Mouse (Mus musculus): ENCODE data around the gene Ccdc92. TPM values are rescaled to one million over a fixed set of nuclear protein-coding genes. Genes with fewer than 3 reads are reported as not detected.

Ccdc92 gene
- polyA plus RNA-seq, 1 experiment from 2014 or later = 9.5 TPM

DNA sequence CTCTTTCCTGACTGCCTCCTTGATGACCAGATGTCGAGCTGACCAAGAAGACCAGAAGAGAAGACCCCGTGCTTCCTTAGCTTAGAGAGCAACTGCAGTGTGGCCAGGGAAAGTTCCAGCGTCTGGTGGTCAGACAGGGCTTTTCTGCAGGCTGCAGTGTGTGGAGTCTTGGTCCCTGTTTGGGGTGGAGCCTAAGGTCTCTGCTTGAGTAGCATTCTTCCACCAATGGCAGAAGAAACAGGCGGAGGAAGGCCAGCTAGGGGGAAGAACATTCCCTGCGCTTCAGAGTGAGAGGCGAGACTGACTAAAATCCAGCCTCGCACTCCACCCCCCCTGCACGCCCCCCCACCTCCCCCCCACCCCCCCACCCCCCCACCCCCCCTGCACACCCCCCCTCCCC is 33.9 kb upstream of the Ccdc92 start:
- Histone ChIP-seq H3K4me1 (ENCODE audit: control insufficient read depth, insufficient read depth, low read length) (peaks cover 4% of the 10 kb centered on the region; the same call in 1 of the 2 replicates), H3K27ac (ENCODE audit: low read depth, low read length) (no peak overlapping the region), H3K4me3 (ENCODE audit: low read length) (no peak overlapping the region), H3K9ac (ENCODE audit: low read depth, low read length) (no peak overlapping the region), H3K27me3 (ENCODE audit: control insufficient read depth, insufficient read depth, low read length) (no peaks in the 10 kb centered on the region), H3K4me2 (replicated peaks; ENCODE audit: low read depth, low read length) (no peak overlapping the region), H3K36me3 (ENCODE audit: control insufficient read depth, insufficient read depth, low read length) (no peaks in the 10 kb centered on the region), H3K9me3 (ENCODE audit: control insufficient read depth, low read length) (no peaks in the 10 kb centered on the region)
- 48% methylated on average over 6 of the region's 8 CpGs for WGBS
- ATAC-seq (ENCODE audit: low FRiP score, low TSS enrichment) = peak; percentile 58; the same call in 1 of the 2 replicates

DNA sequence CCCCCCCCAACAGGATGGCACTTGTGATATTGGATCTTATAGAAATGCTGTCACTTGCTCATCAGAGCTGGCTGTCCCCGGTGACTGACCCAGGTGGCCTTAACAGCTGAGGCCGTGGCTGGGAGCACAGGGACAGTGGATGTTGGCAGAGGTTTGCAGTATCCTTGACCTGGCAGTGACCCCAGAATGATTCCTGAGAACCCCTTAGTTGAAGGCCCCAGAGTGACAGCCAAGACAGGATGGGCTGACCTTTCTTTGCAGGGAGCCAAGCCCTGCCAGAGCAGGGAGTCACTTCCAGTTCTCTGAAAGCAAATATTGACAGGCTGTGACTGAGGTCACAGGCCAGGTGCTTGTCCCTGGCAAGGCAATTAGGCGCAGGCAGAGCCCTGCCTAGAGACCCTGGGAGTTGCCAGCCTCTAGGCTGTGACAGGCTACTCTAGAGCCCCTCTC is 29.7 kb upstream of the Ccdc92 start:
- Histone ChIP-seq H3K27ac (ENCODE audit: low read depth, low read length) (no peak overlapping the region), H3K4me1 (ENCODE audit: control insufficient read depth, insufficient read depth, low read length) (no peaks in the 10 kb centered on the region), H3K9me3 (ENCODE audit: control insufficient read depth, low read length) (no peaks in the 10 kb centered on the region), H3K4me2 (replicated peaks; ENCODE audit: low read depth, low read length) (no peak overlapping the region), H3K36me3 (ENCODE audit: control insufficient read depth, insufficient read depth, low read length) (peaks cover 16% of the 10 kb centered on the region), H3K9ac (ENCODE audit: low read depth, low read length) (no peak overlapping the region), H3K4me3 (ENCODE audit: low read length) (no peak overlapping the region), H3K27me3 (ENCODE audit: control insufficient read depth, insufficient read depth, low read length) (no peaks in the 10 kb centered on the region)
- no peak for ATAC-seq (ENCODE audit: low FRiP score, low TSS enrichment)
- 40% methylated on average over 3 of the region's 3 CpGs for WGBS

DNA sequence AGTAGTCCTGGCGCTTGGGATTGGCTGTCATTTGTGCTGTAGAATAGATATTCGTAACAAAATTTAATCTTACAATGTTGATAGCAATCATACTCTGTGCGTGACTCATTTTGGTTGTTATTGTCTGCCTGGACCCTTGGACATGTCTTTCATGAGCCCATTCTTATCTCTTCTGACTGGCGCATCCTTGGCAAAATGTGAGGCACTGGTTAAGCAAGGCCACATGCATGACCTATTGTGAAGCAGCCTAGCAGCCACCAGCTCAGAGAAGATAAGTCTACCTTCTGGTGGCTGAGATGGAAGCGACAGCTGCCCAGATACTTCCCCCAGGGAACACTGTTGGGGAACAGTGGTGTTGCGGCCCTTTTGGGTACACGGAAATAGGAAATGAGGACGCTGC is 26.4 kb upstream of the Ccdc92 start:
- H3K9ac ChIP-seq (ENCODE audit: low read depth, low read length) = no peak overlapping the region
- H3K4me2 ChIP-seq (replicated peaks; ENCODE audit: low read depth, low read length) = no peak overlapping the region
- H3K4me1 ChIP-seq (ENCODE audit: control insufficient read depth, insufficient read depth, low read length) = no peaks in the 10 kb centered on the region
- H3K36me3 ChIP-seq (ENCODE audit: control insufficient read depth, insufficient read depth, low read length) = peaks cover 49% of the 10 kb centered on the region
- H3K27me3 ChIP-seq (ENCODE audit: control insufficient read depth, insufficient read depth, low read length) = no peaks in the 10 kb centered on the region
- no peak overlapping the region for H3K4me3 ChIP-seq (ENCODE audit: low read length)
- no peak overlapping the region for H3K27ac ChIP-seq (ENCODE audit: low read depth, low read length)
- 97% methylated on average over 8 of the region's 8 CpGs for WGBS
- H3K9me3 ChIP-seq (ENCODE audit: control insufficient read depth, low read length) = no peaks in the 10 kb centered on the region
- ATAC-seq (ENCODE audit: low FRiP score, low TSS enrichment) = no peak

DNA sequence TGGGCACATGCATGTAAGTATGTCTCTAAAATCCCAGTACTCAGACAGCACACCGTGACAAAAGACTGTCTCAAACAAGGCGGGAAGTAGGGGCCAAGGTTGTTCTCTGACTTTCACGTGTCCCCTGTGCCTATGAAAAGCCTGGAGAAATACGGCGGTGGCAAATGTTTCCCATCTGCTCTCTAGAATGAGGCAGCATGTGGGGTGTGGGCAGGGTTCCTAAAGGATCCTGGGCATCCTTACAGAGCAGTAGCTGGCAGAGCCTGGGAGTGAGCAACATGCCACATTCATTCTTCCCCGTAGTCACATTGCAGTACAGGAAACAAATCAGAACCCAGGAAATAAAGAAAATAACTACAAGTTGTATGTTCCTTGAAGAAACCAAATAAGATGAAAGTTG is 21.7 kb upstream of the Ccdc92 start:
- Histone ChIP-seq H3K4me2 (replicated peaks; ENCODE audit: low read depth, low read length) (no peak overlapping the region), H3K36me3 (ENCODE audit: control insufficient read depth, insufficient read depth, low read length) (peaks cover 77% of the 10 kb centered on the region), H3K9ac (ENCODE audit: low read depth, low read length) (no peak overlapping the region), H3K9me3 (ENCODE audit: control insufficient read depth, low read length) (no peaks in the 10 kb centered on the region), H3K4me3 (ENCODE audit: low read length) (no peak overlapping the region), H3K4me1 (ENCODE audit: control insufficient read depth, insufficient read depth, low read length) (no peaks in the 10 kb centered on the region), H3K27me3 (ENCODE audit: control insufficient read depth, insufficient read depth, low read length) (no peaks in the 10 kb centered on the region), H3K27ac (ENCODE audit: low read depth, low read length) (no peak overlapping the region)
- ATAC-seq (ENCODE audit: low FRiP score, low TSS enrichment) = no peak
- WGBS = 87% methylated on average over 6 of the region's 6 CpGs

DNA sequence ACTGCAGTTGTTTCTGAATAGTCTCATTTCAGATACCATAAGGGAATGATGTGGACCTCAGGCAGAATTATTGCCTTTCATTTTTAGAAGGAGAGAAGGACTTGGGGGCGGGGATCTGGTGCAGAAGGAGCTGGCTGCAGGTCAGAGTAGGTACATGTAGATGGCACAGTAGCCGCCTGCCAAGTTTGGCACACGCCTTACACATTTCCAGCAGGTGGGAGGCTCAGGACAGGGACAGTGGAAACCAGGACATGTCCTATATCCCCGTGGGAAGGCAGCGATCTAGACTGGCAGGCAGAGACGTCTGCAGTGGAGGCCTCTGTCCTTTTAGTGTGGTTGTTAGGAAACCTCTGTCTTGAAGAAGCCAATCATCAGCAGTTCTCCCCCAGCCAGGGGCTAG is 17.6 kb upstream of the Ccdc92 start:
- H3K27ac ChIP-seq (ENCODE audit: low read depth, low read length) = no peak overlapping the region
- no peak overlapping the region for H3K4me2 ChIP-seq (replicated peaks; ENCODE audit: low read depth, low read length)
- H3K9me3 ChIP-seq (ENCODE audit: control insufficient read depth, low read length) = no peaks in the 10 kb centered on the region
- 82% methylated on average over 6 of the region's 6 CpGs for WGBS
- no peak overlapping the region for H3K4me3 ChIP-seq (ENCODE audit: low read length)
- ATAC-seq (ENCODE audit: low FRiP score, low TSS enrichment) = no peak
- no peak overlapping the region for H3K9ac ChIP-seq (ENCODE audit: low read depth, low read length)
- peaks cover 51% of the 10 kb centered on the region for H3K36me3 ChIP-seq (ENCODE audit: control insufficient read depth, insufficient read depth, low read length)
- no peaks in the 10 kb centered on the region for H3K27me3 ChIP-seq (ENCODE audit: control insufficient read depth, insufficient read depth, low read length)
- no peaks in the 10 kb centered on the region for H3K4me1 ChIP-seq (ENCODE audit: control insufficient read depth, insufficient read depth, low read length)

DNA sequence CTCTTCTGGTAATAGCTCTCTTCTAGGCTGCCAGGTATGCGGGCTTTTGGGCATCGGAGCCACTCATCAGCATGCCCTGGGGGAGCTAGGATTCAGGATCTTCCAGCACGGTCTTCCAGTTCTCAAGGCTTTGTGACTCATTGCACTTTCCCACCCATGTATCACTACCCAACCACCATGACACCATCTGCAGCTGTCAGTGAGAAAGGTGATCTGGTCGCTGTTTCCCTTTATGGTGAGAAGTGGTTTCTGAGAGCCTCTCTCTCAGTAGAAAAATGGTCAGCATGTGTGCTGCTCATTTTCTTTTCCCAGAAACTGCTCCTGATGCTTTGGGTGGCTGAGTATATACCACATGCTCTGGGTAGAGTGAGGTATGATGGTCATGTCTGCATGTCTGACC is 17.0 kb upstream of the Ccdc92 start:
- ATAC-seq (ENCODE audit: low FRiP score, low TSS enrichment) = no peak
- Histone ChIP-seq H3K4me3 (ENCODE audit: low read length) (no peak overlapping the region), H3K9me3 (ENCODE audit: control insufficient read depth, low read length) (no peaks in the 10 kb centered on the region), H3K27me3 (ENCODE audit: control insufficient read depth, insufficient read depth, low read length) (no peaks in the 10 kb centered on the region), H3K27ac (ENCODE audit: low read depth, low read length) (no peak overlapping the region), H3K36me3 (ENCODE audit: control insufficient read depth, insufficient read depth, low read length) (peaks cover 51% of the 10 kb centered on the region), H3K9ac (ENCODE audit: low read depth, low read length) (no peak overlapping the region), H3K4me2 (replicated peaks; ENCODE audit: low read depth, low read length) (no peak overlapping the region), H3K4me1 (ENCODE audit: control insufficient read depth, insufficient read depth, low read length) (no peaks in the 10 kb centered on the region)
- 85% methylated on average over 4 of the region's 4 CpGs for WGBS

DNA sequence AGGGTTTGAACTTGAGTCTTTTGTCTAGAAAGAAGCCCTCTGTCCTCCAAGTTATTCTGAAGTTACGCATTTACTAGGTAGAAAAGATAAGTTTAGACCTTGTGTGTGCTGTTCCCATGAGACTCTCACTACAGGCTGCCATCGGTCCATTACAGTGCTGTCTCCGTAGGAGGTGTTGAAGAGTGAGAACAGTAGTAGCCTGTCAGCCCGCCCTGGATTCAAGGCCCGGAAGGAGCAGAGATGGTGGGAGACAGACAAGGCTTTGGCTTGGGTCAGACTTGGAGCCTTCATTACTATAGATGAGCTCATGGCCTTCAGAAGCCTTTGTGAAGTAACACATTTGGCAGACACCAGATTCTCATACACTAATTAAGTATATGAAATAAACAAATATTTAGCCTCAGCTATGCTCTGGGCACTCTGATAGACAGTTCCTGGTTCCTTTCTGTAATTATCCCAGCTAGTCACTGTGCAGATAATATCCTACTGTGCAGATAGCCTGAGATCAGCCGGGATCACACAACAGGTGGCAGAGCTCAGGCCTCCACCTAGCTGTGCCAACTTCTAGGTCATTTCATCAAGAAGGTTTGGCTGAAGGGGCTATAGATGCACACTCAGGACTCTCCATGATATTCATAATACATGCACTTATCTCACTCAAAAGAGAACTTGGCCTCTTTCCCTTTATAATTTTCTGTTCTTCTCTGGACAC is 11.8 kb upstream of the Ccdc92 start:
- no peak for ATAC-seq (ENCODE audit: low FRiP score, low TSS enrichment)
- Histone ChIP-seq H3K27ac (ENCODE audit: low read depth, low read length) (no peak overlapping the region), H3K9ac (ENCODE audit: low read depth, low read length) (no peak overlapping the region), H3K36me3 (ENCODE audit: control insufficient read depth, insufficient read depth, low read length) (peaks cover 32% of the 10 kb centered on the region), H3K4me1 (ENCODE audit: control insufficient read depth, insufficient read depth, low read length) (peaks cover 12% of the 10 kb centered on the region; the same call in 1 of the 2 replicates), H3K9me3 (ENCODE audit: control insufficient read depth, low read length) (no peaks in the 10 kb centered on the region), H3K4me3 (ENCODE audit: low read length) (no peak overlapping the region), H3K4me2 (replicated peaks; ENCODE audit: low read depth, low read length) (no peak overlapping the region), H3K27me3 (ENCODE audit: control insufficient read depth, insufficient read depth, low read length) (no peaks in the 10 kb centered on the region)
- WGBS = 86% methylated on average over 6 of the region's 6 CpGs

DNA sequence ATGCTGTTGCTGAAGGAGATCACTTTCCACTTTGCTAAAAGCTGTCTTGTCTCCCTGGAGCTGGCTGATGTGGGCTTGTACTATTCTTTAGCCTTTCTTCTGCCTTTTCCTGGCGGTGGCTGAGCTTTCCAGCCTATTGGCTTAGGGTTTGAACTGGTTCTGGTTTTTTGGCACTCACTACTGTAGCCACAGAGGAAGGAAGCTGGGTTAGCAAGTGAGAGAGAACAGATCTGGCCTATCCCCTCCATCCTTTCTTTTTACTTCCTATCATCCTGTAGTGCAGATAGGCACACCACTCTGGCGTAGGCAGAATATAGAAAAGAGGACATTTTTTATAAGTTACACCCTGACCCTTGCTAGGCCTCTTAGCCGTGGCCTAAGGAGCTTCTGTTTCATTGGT is 10.9 kb upstream of the Ccdc92 start:
- WGBS = 83% methylated on average over 3 of the region's 3 CpGs

DNA sequence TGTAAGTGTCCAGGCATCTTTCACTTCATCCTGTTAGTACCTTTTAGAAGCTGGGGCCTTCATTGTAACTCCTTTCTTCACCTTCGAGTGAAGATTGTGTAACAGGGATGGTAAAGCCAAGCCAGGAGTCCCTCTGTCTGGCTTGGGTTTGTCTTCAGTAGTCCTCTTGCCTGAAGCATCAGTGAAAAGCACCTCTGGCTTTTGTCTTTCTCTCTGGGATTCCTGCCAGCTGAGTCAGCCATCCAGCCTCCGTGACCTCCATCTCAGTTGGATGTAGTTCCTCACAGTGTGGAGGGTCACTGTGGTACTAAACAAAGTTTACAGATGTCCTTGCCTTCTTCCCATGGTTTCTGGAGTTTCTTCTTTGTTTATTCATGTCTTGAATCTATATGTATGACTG is 9.8 kb upstream of the Ccdc92 start:
- H3K27ac ChIP-seq (ENCODE audit: low read depth, low read length) = no peak overlapping the region
- H3K9ac ChIP-seq (ENCODE audit: low read depth, low read length) = no peak overlapping the region
- peaks cover 12% of the 10 kb centered on the region; the same call in 1 of the 2 replicates for H3K4me1 ChIP-seq (ENCODE audit: control insufficient read depth, insufficient read depth, low read length)
- no peaks in the 10 kb centered on the region for H3K9me3 ChIP-seq (ENCODE audit: control insufficient read depth, low read length)
- no peak overlapping the region for H3K4me2 ChIP-seq (replicated peaks; ENCODE audit: low read depth, low read length)
- H3K4me3 ChIP-seq (ENCODE audit: low read length) = no peak overlapping the region
- peaks cover 37% of the 10 kb centered on the region for H3K36me3 ChIP-seq (ENCODE audit: control insufficient read depth, insufficient read depth, low read length)
- no peaks in the 10 kb centered on the region for H3K27me3 ChIP-seq (ENCODE audit: control insufficient read depth, insufficient read depth, low read length)
- no peak for ATAC-seq (ENCODE audit: low FRiP score, low TSS enrichment)
- 78% methylated on average over 2 of the region's 2 CpGs for WGBS

More for the DNA sequence above, 10.9 kb upstream of the Ccdc92 start:
- peaks cover 32% of the 10 kb centered on the region for H3K36me3 ChIP-seq (ENCODE audit: control insufficient read depth, insufficient read depth, low read length)
- H3K27ac ChIP-seq (ENCODE audit: low read depth, low read length) = no peak overlapping the region
- no peaks in the 10 kb centered on the region for H3K9me3 ChIP-seq (ENCODE audit: control insufficient read depth, low read length)
- H3K9ac ChIP-seq (ENCODE audit: low read depth, low read length) = no peak overlapping the region
- no peak overlapping the region for H3K4me3 ChIP-seq (ENCODE audit: low read length)
- H3K4me1 ChIP-seq (ENCODE audit: control insufficient read depth, insufficient read depth, low read length) = peaks cover 12% of the 10 kb centered on the region; the same call in 1 of the 2 replicates
- no peak overlapping the region for H3K4me2 ChIP-seq (replicated peaks; ENCODE audit: low read depth, low read length)
- no peak for ATAC-seq (ENCODE audit: low FRiP score, low TSS enrichment)
- no peaks in the 10 kb centered on the region for H3K27me3 ChIP-seq (ENCODE audit: control insufficient read depth, insufficient read depth, low read length)
